Mouse (Mus musculus) heart, adult 9 months (tissue): Measurements from ENCODE around the gene Tbc1d16.
A peak's percentile ranks its signal among the peaks of the same experiment; 100 is the strongest.

ENCODE experiments used
- DNase-seq, 2 experiments: peaks; one replicate each; pipeline ENCODE4 v3.0.0; 2022; ENCODE audit warnings: low spot score in 2 of 2

The Tbc1d16 gene

GRCm38 (mm10) chr11:119143376-119144002 lies 84.8 kb downstream of the Tbc1d16 start:
- DNase-seq: no peak

GRCm38 (mm10) chr11:119142615-119143014 lies 85.7 kb downstream of the Tbc1d16 start:
- no peak for DNase-seq

- DNase-seq: no peak
These were observed 89.3 kb downstream of the Tbc1d16 start for GRCm38 (mm10) chr11:119139026-119139425.

GRCm38 (mm10) chr11:119138205-119138604 lies 90.1 kb downstream of the Tbc1d16 start:
- no peak for DNase-seq

- DNase-seq: no peak
These were observed 93.7 kb downstream of the Tbc1d16 start for GRCm38 (mm10) chr11:119134586-119134985.

- peak; percentile 56 to 61 for DNase-seq
These were observed 94.7 kb downstream of the Tbc1d16 start for GRCm38 (mm10) chr11:119133437-119134221.

GRCm38 (mm10) chr11:119132198-119133035 lies 95.9 kb downstream of the Tbc1d16 start:
- DNase-seq: no peak

- no peak for DNase-seq
These were observed 98.1 kb downstream of the Tbc1d16 start for GRCm38 (mm10) chr11:119130081-119130765.

- DNase-seq: no peak
These were observed 98.8 kb downstream of the Tbc1d16 start for GRCm38 (mm10) chr11:119129281-119130058.

GRCm38 (mm10) chr11:119128668-119129280 lies 99.5 kb downstream of the Tbc1d16 start:
- no peak for DNase-seq

- DNase-seq: peak; percentile 49 to 70
These were observed 100.4 kb downstream of the Tbc1d16 start for GRCm38 (mm10) chr11:119127686-119128473.

- no peak for DNase-seq
These were observed 101.2 kb downstream of the Tbc1d16 start for GRCm38 (mm10) chr11:119127147-119127546.

- peak; percentile 88 to 91 for DNase-seq
These were observed 102.1 kb downstream of the Tbc1d16 start for GRCm38 (mm10) chr11:119125929-119126861.

GRCm38 (mm10) chr11:119124536-119124935 lies 103.8 kb downstream of the Tbc1d16 start:
- peak; percentile 73 to 81 for DNase-seq

- DNase-seq: no peak
These were observed 104.6 kb downstream of the Tbc1d16 start for GRCm38 (mm10) chr11:119123522-119124319.

GRCm38 (mm10) chr11:119122396-119122795 lies 105.9 kb downstream of the Tbc1d16 start:
- no peak for DNase-seq

GRCm38 (mm10) chr11:119118905-119119304 lies 109.4 kb downstream of the Tbc1d16 start:
- DNase-seq: no peak

GRCm38 (mm10) chr11:119117945-119118344 lies 110.4 kb downstream of the Tbc1d16 start:
- no peak for DNase-seq
